Mouse (Mus musculus) adrenal gland, adult 10 weeks (tissue): Measurements from ENCODE around the gene Zfp598. TPM values are rescaled to one million over a fixed set of nuclear protein-coding genes. Genes with fewer than 3 reads are reported as not detected.

Experiments used
- polyA plus RNA-seq: library from polyadenylated mRNA; stranded (reverse); fragments of 350-450 nt; fragmentation: Illumina TruSeq; extraction: RNeasy Lipid Tissue Mini Kit (QIAGEN cat#74804); gene quantifications from one replicate; pipeline ENCODE4 v1.2.3, GENCODE M21; 2014; ENCODE audit warnings: low read depth, low replicate concordance

Gene Zfp598
- polyA plus RNA-seq: 2.2 TPM

DNA sequence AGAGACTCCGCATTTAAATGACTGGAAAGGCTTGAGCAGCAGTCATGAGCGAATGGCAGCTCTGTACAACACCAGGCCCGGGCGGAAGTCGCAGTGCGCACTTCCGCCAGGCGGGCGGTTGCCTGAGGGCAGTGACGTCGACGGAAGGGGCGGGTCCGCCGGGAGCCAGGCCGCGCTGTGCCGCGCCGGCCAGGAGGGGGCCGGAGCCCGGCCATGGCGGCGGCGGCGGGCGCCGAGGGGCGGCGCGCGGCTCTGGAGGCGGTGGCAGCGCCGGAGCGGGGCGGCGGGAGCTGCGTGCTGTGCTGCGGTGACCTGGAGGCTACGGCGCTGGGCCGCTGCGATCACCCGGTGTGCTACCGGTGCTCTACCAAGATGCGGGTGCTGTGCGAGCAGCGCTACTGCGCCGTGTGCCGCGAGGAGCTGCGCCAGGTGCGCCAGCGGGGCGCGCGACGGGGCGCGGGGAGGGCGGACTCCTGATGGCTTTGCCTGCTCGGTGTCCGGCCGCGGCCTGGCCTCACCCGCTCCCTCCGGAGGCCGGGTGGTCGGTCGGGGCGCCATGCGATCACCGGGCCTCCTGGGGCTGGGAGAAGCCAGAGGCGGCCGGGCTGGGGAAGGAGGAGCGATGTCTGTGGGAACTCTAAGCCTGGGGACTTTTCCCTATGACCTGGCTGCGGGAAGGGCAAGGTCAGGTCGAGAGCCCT lies at the start of gene Zfp598:
TSS of gene Zfp598 (plus strand) at position 143 of the 701 bp plus-strand sequence.

DNA sequence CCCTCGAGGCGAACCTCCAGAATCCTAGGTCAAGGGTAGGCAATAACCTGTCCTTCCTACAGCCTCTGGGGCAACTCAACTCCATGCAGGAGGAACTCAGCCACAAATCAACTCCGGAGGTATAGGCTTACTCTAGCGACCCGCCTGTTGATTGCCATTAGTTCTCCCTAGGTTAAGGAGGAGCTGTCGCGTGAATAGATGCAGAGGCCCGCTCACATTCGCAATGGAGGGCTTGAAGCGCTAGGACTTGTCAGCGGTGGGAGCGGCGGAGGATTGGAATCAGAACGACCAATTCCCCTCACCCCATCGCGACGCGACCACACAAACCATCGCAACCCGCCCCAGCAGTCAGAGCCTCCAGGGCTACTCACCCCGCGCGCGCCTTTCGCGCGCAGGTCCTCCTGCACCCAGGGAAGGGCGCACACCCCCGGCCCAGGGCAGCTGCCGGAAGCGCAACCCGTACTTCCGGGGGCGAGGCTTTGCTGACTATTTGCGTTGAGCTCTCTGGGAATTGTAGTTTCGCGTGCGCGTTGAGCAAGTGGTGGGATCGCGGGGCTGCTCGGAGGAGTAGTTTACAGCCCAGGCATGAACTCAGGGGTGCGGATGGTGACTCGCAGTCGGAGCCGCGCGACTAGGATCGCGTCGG lies 37.2 kb upstream of the Zfp598 start, which contains the start of the genes Tsc2 and Nthl1:
TSS of gene Tsc2 (minus strand) at position 464 of the 646 bp plus-strand sequence.
TSS of gene Nthl1 (plus strand) at position 514 of the 646 bp plus-strand sequence.

DNA sequence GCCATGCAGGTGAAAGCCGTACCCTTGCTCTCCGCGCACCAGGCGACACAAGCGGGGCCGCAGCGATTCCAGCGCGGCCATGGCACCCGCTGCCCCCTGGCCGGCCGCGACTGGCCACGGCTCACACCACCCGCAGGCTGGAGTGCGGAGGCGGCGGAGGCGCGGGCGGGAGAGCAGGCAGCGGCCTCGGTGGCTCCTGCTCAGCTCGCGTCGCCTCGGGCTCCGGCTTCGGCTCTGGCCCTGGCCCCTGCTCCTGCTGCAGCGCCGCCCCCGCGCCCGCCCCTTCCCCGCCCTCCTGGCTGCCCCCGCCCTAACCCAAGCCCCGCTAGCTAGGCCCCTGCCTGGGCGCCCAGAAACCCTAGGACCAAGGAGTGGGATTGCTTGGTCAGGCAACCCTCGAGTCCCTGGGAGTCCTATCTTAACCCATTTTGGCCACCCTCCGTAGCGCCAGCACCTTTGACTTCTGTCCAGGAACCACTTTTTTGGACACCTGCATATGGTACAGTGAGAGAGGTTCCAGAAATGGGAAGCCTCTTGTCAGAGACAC lies 19.3 kb upstream of the Zfp598 start, which contains the start of gene Slc9a3r2:
TSS of gene Slc9a3r2 (minus strand) at position 258 of the 547 bp plus-strand sequence.

DNA sequence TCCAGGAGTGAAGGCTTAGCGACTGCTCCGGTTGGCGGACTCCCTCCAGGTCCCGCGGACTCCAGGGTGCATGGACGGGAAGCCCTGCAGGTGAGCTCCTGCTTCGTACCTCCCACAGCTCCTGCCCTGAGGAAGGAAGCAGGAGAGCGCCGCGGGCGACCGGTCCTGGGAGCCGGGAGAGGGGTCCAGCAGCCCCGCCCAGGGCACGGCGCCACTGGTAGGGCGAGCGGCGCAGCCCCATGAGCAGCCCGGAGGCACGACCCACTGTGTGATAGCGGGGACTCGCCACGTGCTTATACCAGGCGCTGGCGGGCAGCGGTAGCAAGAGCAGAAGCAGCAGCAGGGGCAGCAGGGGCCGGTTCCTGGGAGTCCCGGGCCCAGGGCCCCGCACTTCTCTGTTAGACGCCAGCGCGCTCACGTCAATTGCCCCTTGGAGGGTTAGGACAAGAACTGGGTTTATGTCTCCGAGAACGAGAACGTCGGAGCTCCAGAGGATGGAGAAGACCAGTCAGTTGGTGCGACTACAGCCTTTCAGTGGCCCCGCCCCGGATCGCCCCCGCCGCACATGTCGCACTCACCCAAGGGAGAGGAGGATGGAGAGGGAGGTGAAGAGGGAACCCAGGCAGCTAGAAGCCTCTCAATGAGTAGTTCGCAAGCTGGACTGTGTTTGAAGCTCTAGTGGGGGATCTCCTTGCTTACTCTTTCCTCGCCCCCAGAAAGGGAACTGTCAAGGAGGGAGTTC lies 11.3 kb upstream of the Zfp598 start, which contains the start of gene Npw:
TSS of gene Npw (minus strand) at position 441 of the 742 bp plus-strand sequence.

DNA sequence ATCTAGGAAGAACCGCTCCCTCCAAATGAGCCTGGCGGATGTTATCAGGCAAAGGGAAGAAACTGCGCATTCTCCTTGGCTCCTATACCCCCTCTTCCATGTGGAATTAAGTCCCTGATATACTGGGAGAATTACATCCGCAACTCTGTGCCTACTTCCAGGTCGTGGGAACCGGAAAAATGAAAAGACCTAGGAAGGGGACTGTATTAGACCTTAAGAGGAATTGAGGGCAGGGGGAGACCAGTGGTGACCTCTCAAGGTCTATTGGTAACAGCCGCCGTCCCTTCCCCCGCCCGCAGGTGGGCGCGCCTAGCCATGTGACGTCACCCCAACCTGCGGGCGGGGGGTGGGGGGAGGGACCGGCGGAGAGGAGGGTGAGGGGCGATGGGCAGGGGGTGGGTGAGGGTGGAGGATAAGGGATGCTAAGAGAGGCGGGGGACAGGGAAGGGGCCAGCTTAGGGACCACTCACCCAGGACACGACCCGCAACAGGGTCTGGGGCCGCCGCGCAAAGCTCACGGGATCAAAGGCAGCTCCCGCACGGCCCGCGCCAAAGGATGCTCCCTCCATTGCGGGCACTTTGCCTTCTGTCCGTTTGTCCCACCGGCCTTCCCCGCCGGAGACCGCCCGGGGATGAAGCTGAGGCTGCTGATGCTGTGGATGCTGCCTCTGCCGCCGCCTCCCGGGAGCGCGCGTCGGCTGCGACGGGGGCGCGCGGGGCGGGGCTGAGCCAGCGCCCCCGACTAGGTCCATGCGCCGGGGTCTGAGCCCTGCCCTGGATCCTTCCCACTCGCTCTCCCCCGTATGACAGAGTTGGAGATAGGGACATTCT lies 20.0 kb downstream of the Zfp598 start, which contains the start of gene Syngr3:
TSS of gene Syngr3 (minus strand) at position 705 of the 831 bp plus-strand sequence.

DNA sequence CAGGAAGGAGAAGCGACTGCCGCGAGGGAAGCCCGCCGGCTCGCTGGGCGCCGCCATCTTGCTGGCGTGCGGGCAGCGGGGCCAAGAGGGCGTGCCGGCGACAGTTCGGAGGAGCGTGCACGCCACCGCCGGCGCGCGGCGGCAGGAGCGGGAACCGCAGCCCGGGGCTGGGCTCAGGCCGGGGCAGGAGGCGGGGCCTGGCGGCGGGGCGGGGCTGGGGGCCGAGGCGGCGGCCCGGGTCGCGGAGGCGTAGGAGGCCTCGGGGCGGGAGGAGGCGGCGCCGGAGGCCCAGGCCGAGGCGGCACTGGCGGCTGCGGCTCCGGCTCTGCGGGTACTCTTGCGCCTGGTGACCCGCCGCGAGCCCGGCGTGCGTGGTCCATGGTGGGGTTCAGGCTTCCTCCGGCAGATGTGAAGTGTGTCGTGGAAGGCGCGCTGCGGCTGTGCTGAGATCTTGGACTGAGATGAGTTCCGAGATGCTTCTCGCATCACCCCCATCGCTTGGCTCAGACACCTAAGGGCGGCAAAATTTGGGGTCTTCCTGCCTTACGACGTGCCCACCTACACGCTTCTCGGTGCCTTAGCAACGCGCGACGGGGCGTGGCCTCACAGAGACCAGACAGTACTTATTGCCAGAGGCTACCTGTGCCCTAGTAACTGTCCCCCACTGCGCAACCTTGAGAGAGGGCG lies 26.7 kb downstream of the Zfp598 start, which contains the start of the genes Gfer and Noxo1:
TSS of gene Gfer (minus strand) at position 146 of the 687 bp plus-strand sequence.
TSS of gene Noxo1 (plus strand) at position 224 of the 687 bp plus-strand sequence.

DNA sequence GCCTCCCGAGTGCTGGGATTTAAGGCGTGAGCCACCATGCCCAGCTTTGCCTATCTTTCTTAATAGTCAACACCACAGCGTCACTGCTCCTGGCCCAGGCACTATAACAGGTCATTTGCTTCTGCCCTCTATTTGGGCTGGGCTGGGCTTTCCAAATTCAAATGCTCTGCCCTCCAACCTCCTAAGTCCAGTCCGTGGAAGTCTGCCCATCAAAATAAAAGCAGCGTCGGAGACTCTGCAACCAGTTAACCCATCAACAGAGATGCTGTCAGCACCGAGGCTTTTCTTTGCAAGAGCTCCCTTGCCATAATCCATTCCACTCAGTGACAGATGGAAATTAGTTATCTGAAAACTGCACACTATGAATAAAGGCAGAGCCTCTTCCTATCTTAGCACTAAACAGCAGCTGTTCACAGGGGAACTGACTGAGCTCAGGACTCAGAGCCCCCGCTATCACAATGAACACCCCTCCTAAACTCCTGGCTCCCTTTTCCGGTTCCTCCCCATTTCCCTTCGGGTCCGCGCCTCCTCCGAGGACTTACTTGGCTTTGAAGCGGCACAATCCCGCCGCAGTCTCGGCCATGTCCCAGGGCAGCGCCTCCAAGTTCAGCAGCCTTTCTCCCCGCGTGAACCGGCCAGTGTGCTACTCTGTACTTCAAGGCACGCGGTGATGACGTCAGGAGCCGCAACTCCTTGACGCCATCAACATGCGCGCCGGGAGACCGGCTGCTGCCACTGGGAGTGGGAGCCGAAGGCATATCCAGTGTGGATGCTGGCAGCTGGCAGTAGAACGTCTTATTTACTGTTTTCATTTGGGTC lies 37.7 kb downstream of the Zfp598 start, which contains the start of gene Tbl3:
TSS of gene Tbl3 (minus strand) at position 679 of the 819 bp plus-strand sequence.

DNA sequence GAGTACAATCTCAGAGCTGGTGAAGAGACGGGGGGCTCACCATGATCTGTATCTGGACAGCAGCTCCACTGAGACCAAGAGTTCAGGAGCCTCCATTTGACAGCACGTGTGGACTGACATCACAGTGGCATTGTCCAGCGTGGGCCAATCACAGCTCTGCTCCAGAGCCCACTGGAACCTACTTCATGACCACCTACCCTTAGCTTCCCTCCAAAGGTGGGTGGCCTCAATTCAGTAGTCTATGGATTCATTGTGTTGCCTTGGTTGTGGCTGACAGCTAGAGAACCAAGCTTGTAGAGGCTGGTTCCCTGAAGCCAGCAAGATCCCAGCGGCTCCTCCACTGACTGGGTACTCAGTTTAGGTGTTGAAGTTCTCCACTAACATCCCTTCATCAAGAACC lies 48.5 kb downstream of the Zfp598 start, which contains the start of the genes Rnf151 and Rps2:
TSS of gene Rnf151 (minus strand) at position 121 of the 400 bp plus-strand sequence.
TSS of gene Rps2 (plus strand) at position 174 of the 400 bp plus-strand sequence.

DNA sequence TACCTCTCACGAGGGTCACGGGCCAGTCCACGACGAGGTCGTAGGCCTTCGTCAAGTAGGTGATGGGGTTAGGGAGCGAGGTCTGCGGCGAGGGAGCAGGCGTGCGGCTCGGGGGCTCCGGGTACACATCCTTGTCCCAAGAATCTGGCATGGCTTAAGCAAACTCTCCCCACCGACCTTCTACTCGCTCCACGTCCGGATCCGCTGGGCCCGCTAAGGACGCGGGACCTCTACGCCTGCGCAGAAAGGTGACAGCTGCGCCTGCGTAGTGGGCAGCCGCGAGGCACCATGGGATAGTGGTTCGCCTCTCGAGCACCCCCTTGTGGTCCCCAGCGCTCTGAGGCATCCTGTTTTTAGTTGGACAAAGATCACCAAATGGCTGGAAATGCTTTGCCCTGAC lies 54.7 kb downstream of the Zfp598 start, which contains the start of gene Ndufb10:
TSS of gene Ndufb10 (minus strand) at position 295 of the 400 bp plus-strand sequence.

DNA sequence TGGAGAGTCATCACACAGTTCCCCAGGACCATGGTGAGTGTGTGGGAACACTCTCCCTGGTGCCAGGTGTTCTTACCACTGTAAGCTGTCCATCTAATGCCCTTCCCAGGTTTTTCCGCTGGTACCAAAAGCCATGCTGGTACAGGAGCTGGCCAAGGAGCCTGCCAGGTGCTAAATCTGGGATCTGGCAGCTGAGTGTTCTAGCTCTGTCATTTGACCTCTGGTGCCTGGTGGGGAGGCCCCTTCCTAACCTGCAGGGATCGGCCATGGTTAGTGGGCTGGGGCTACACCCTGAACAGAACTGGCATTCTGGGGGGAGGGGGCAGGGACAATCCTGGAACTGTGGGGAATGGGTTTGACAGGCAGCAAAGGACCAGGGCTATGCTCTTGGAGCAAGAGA lies 58.1 kb downstream of the Zfp598 start, which contains the start of gene Rpl3l:
TSS of gene Rpl3l (plus strand) at position 203 of the 400 bp plus-strand sequence.

Other genes with a start within 250 kb of the Zfp598 start
- gene Eci1, start 243.0 kb upstream of the Zfp598 start, polyA plus RNA-seq: 42.5 TPM
- gene Dnase1l2, start 226.6 kb upstream of the Zfp598 start, polyA plus RNA-seq: not detected
- 0.52 TPM for gene E4f1, start 199.4 kb upstream of the Zfp598 start, polyA plus RNA-seq
- gene Pgp, start 199.3 kb upstream of the Zfp598 start, polyA plus RNA-seq: 79.8 TPM
- not detected for gene Bricd5, start 195.8 kb upstream of the Zfp598 start, polyA plus RNA-seq
- 5.9 TPM for gene Mlst8, start 190.6 kb upstream of the Zfp598 start, polyA plus RNA-seq
- gene Caskin1, start 181.1 kb upstream of the Zfp598 start, polyA plus RNA-seq: 1.6 TPM
- 8.4 TPM for gene Traf7, start 141.7 kb upstream of the Zfp598 start, polyA plus RNA-seq
- gene Rab26, start 135.5 kb upstream of the Zfp598 start, polyA plus RNA-seq: not detected
- gene Pkd1, start 119.9 kb upstream of the Zfp598 start, polyA plus RNA-seq: 10.1 TPM
- 16.9 TPM for gene Tsc2, start 37.1 kb upstream of the Zfp598 start, polyA plus RNA-seq
- 0.47 TPM for gene Nthl1, start 37.0 kb upstream of the Zfp598 start, polyA plus RNA-seq
- 16.7 TPM for gene Slc9a3r2, start 19.4 kb upstream of the Zfp598 start, polyA plus RNA-seq
- gene Npw, start 11.2 kb upstream of the Zfp598 start, polyA plus RNA-seq: not detected
- 0.76 TPM for gene Syngr3, start 20.3 kb downstream of the Zfp598 start, polyA plus RNA-seq
- gene Gfer, start 26.5 kb downstream of the Zfp598 start, polyA plus RNA-seq: 9.0 TPM
- 0.87 TPM for gene Noxo1, start 26.5 kb downstream of the Zfp598 start, polyA plus RNA-seq
- not detected for gene Tbl3, start 38.0 kb downstream of the Zfp598 start, polyA plus RNA-seq
- not detected for gene Rnf151, start 48.4 kb downstream of the Zfp598 start, polyA plus RNA-seq
- 403 TPM for gene Rps2, start 48.4 kb downstream of the Zfp598 start, polyA plus RNA-seq
- gene Ndufb10, start 54.8 kb downstream of the Zfp598 start, polyA plus RNA-seq: 88.7 TPM
- gene Rpl3l, start 58.1 kb downstream of the Zfp598 start, polyA plus RNA-seq: 0.64 TPM
- 6.8 TPM for gene Msrb1, start 67.0 kb downstream of the Zfp598 start, polyA plus RNA-seq
- gene Hs3st6, start 83.3 kb downstream of the Zfp598 start, polyA plus RNA-seq: not detected
- 7.2 TPM for gene Meiob, start 134.6 kb downstream of the Zfp598 start, polyA plus RNA-seq
- gene Hagh, start 170.5 kb downstream of the Zfp598 start, polyA plus RNA-seq: 14.6 TPM
- 80.9 TPM for gene Fahd1, start 180.7 kb downstream of the Zfp598 start, polyA plus RNA-seq
- gene Igfals, start 196.3 kb downstream of the Zfp598 start, polyA plus RNA-seq: not detected
- gene Nubp2, start 216.7 kb downstream of the Zfp598 start, polyA plus RNA-seq: 5.1 TPM
- 0.47 TPM for gene Spsb3, start 217.0 kb downstream of the Zfp598 start, polyA plus RNA-seq
- gene Eme2, start 225.4 kb downstream of the Zfp598 start, polyA plus RNA-seq: 3.1 TPM
- gene Mrps34, start 225.4 kb downstream of the Zfp598 start, polyA plus RNA-seq: 2.6 TPM
- 6.5 TPM for gene Nme3, start 226.8 kb downstream of the Zfp598 start, polyA plus RNA-seq